Mouse (Mus musculus) skeletal muscle tissue, postnatal 0 days (tissue): Measurements from ENCODE around the gene Dpp9. TPM values are rescaled to one million over a fixed set of nuclear protein-coding genes. Genes with fewer than 3 reads are reported as not detected.

Source experiments
- microRNA counts: library from miRNA; unstranded; fragments of <30 nt; microRNA quantifications from one replicate; lab custom pipeline; 2015
- microRNA-seq, 2 experiments: library from miRNA; unstranded; fragments of <30 nt; microRNA quantifications; one replicate each; pipeline ENCODE4; 2016
- polyA plus RNA-seq: library from polyadenylated mRNA; unstranded; fragments of >200 nt; fragmentation: Nextera tagmentation; extraction: Ambion mirVana; gene quantifications from 2 replicates; pipeline ENCODE4 v1.2.1, GENCODE M21; 2015

Dpp9 gene
- 15.8 and 16.8 TPM in 2 replicates for polyA plus RNA-seq

DNA sequence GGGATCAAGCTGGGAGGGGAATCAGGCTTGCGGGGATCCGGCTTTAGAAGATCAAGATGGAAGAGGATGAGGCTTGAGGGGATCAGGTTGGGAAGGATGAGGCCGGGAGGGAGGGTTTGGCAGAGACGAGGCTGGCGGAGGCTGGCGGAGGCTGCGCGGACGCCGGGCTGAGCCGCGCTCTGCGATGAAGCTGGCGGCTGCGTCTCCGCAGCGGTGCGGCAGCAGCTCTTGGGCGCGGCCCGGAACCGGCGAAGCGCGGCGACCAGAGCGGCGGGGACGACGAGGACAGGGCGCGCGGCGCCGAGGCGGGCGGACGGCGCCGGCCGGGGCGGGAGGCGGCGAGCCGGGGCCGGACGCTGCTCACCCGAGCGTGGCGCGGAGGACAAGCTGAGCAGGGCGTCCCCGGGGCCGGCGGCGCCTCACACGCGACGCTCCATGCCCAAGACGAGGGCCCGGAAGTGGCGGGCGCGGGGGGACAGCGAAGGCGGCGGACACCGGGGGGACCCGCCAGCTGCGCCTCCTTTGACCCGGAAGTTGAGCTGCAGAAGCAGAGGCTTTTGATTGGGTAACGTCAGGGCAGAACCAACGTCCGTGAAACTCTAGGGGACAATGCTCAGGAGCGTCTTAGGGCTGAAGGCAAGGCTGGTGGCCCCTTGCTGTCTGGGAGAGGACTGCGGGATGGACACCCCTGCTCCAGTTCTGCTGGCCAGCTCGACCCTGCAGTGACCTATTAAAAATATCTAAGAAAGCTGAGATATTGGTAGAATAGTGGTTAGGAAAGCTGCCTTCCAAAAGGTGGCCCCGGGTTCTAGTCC, at the start of gene Dpp9:
Dpp9 (minus strand) TSS at position 529 of the 815 bp plus-strand sequence.

DNA sequence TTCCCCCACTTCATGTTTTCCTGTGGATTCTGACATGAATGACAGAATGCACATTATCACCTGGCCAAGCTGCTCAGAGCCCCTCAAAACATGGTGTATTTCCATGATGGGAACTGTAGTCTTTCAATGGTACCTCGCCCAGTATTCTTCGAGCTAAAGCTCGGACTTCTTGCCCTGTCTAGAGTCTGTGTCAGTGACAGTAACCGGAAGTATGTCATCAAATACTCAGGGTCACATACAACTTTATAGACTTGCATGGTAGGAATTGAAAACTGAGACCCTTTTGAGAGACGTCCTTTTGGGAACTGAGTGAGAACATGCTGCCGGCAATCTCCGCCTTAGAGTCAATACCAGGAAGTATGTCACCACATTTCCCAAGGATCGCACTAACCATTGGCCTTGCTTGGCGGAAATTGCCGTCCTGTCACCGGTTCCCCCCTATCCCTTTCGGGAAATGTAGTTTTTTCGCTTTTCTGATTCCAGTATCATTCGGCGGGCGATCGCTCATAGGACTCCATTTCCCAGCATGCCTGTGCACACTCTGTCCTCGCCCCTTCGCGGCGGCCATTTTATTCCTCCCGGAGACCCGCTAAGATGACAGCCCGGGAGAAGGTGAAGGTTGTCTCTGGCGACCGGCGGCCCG, 37.7 kb upstream of the Dpp9 start, which contains the start of gene Fem1a:
Fem1a (plus strand) TSS at position 572 of the 643 bp plus-strand sequence.

DNA sequence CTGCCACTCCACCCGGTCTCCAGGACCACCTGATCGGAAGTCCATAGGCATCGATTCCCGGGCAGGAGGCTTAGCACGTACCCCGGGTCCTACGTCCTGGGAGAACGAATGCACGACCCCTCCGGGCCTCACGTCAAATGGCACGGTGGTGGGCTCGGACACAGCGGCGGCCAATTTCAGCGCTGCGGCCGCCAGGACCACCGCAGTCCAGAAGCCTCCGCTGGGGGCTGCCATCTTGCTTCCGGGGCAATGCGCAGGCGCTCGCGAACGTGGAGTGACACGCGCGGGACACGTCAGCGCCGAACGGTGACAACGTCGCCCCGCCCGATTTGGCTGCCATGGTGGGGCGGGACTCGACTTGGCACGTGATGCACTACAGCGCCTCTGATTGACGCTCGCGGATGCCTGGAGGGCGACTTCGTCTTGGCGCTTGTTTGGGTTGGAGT, 35.0 kb downstream of the Dpp9 start, which contains the start of gene Mydgf:
Mydgf (minus strand) TSS at position 263 of the 446 bp plus-strand sequence.

DNA sequence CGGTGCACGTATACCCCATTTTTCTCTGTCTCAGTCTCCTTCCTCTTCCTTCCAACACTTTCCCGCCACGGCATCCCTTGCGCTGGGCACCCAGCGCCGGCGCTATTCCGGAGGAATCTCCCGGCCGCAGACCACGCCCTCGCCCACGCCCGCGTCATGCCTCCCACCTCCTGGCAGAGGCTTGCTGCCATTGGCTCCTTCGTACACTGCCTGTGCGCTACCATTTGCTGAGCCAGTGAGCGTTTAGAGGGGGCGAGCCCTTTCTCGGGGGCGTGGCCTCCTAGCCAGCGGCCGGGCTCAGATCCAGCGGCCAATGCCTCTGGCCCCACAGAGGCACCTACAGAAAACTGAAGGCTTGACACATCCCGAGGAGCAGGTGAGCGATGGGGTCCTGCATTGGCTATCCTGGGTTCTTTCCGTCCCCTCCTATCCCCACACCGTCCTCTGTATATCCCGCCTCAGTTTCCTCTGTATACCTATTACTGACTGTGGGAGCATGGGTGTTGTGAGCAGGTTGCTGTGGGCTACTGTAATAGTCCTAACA, 56.4 kb downstream of the Dpp9 start, which contains the start of gene Tnfaip8l1:
Tnfaip8l1 (plus strand) TSS at position 247 of the 544 bp plus-strand sequence.

DNA sequence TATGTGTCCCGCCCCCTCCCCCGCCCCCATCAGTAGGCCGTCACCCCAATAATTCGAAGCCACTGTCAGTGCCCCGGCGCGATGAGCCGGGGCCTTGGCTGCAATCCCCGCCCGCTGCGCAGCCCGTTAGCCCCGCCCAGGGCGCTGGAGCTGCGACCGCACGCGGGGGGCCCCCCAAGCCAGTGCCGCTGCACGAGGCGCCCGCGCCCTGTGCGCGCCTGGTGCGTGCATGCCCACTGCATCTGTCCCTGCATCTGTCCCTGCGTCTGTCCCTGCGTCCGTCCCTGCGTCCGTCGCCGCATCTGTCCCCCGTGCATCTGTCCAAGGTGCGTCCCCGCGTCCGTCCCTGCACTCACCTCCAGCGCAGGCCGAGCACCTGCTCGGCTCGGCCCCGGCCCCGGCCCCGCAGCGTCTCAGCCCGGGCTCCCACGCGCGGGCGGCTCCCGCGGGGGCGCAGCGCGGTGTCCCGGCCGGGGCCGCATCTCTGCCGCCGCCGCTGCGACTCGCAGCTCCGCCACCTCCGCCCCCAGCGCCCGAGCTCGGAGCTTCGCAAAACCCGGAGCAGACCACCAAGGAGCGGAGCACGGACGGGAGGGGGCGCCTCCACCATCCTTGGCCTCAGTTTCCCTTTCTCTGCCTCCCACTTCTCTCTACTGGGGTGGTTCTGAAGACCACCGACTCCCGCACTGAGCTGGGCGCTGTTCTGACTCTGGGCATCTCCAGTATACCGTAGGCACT, 78.7 kb downstream of the Dpp9 start, which contains the start of gene Sema6b:
Sema6b (minus strand) TSS at position 486 of the 738 bp plus-strand sequence.

MicroRNAs within 50 kb of the gene (microRNA counts, 519-probe panel; counts per million panel counts)
- 296 counts per million, percentile 58 among the panel's probes with 10 or more counts for microRNA mmu-miR-7b (lab: Ali Mortazavi, UCI)

Small RNA genes within 50 kb of the gene (microRNA-seq; reads per million reads assigned to microRNA genes)
- 0 reads per million in 2 experiments for gene Gm44397
- 2.3 to 4.3 reads per million in 2 experiments for gene Mir7b

Other genes starting within 250 kb of the Dpp9 start
- gene Shd, start 248.4 kb downstream of the Dpp9 start, polyA plus RNA-seq, result 0.93 and 1.0 TPM in 2 replicates
- gene Fsd1, start 232.4 kb downstream of the Dpp9 start, polyA plus RNA-seq, result 0.50 and 0.99 TPM in 2 replicates
- 6.6 and 7.3 TPM in 2 replicates for gene Stap2, start 213.3 kb downstream of the Dpp9 start, polyA plus RNA-seq
- gene Mpnd, start 213.2 kb downstream of the Dpp9 start, polyA plus RNA-seq, result 31.9 and 32.3 TPM in 2 replicates
- 66.6 and 83.7 TPM in 2 replicates for gene Sh3gl1, start 182.3 kb downstream of the Dpp9 start, polyA plus RNA-seq
- gene Chaf1a, start 178.5 kb downstream of the Dpp9 start, polyA plus RNA-seq, result 3.2 and 3.8 TPM in 2 replicates
- 40.5 and 49.7 TPM in 2 replicates for gene Ubxn6, start 143.9 kb downstream of the Dpp9 start, polyA plus RNA-seq
- 55.9 and 57.9 TPM in 2 replicates for gene Hdgfl2, start 139.3 kb downstream of the Dpp9 start, polyA plus RNA-seq
- gene Plin4, start 109.1 kb downstream of the Dpp9 start, polyA plus RNA-seq, result 18.2 and 19.4 TPM in 2 replicates
- 74.6 and 107 TPM in 2 replicates for gene Plin5, start 101.3 kb downstream of the Dpp9 start, polyA plus RNA-seq
- 18.9 and 26.6 TPM in 2 replicates for gene Lrg1, start 96.9 kb downstream of the Dpp9 start, polyA plus RNA-seq
- gene Sema6b, start 78.6 kb downstream of the Dpp9 start, polyA plus RNA-seq, result 3.8 and 5.9 TPM in 2 replicates
- gene Tnfaip8l1, start 56.4 kb downstream of the Dpp9 start, polyA plus RNA-seq, result 4.4 and 5.3 TPM in 2 replicates
- 48.0 and 53.9 TPM in 2 replicates for gene Mydgf, start 35.0 kb downstream of the Dpp9 start, polyA plus RNA-seq
- 62.2 and 73.4 TPM in 2 replicates for gene Fem1a, start 37.9 kb upstream of the Dpp9 start, polyA plus RNA-seq
- 2.5 TPM in 2 replicates for gene Ticam1, start 57.9 kb upstream of the Dpp9 start, polyA plus RNA-seq
- 51.4 and 59.0 TPM in 2 replicates for gene Plin3, start 74.0 kb upstream of the Dpp9 start, polyA plus RNA-seq
- gene Arrdc5, start 81.4 kb upstream of the Dpp9 start, polyA plus RNA-seq, result 0.14 TPM in 1 of 2 replicates, not detected in the other
- gene Uhrf1, start 84.4 kb upstream of the Dpp9 start, polyA plus RNA-seq, result 12.9 and 16.1 TPM in 2 replicates
- gene Kdm4b, start 107.2 kb upstream of the Dpp9 start, polyA plus RNA-seq, result 11.6 and 12.8 TPM in 2 replicates